Mouse (Mus musculus): Measurements from ENCODE around the gene Entpd2.

GRCm38 (mm10) chr2:25359848-25360247, 35.8 kb upstream of the Entpd2 start:
- TF ChIP-seq POLR2A (IDR thresholded peaks at IDR 0.05; ENCODE audit: insufficient read depth, low read depth, low read length) (no peak), CTCF (IDR thresholded peaks at IDR 0.05; ENCODE audit: insufficient read depth, low read depth, low read length) (no peak)
